Mouse (Mus musculus): ENCODE results near the gene Zfp444. TPM values are rescaled to one million over a fixed set of nuclear protein-coding genes. Genes with fewer than 3 reads are reported as not detected.

Gene Zfp444
- polyA plus RNA-seq, 1 experiment from 2014 or later: 46.8 TPM

- Histone ChIP-seq H3K4me3 (replicated peaks) (no peak overlapping the region), H3K27ac (no peak overlapping the region), H3K4me1 (peaks cover 60% of the 10 kb centered on the region), H3K36me3 (no peaks in the 10 kb centered on the region), H3K4me2 (no peak overlapping the region), H3K27me3 (replicated peaks) (no peaks in the 10 kb centered on the region), H3K9ac (no peak overlapping the region), H3K9me3 (no peaks in the 10 kb centered on the region)
- ATAC-seq (ENCODE audit: insufficient read depth, low FRiP score, low read depth): no peak
- WGBS: 79% methylated on average over 1 of the region's 1 CpGs
These were observed 20.8 kb upstream of the Zfp444 start for GRCm38 (mm10) chr7:6151266-6151665.

- no peaks in the 10 kb centered on the region for H3K36me3 ChIP-seq
These were observed 20.0 kb upstream of the Zfp444 start for GRCm38 (mm10) chr7:6152036-6152435.

GRCm38 (mm10) chr7:6153131-6153530 lies 18.9 kb upstream of the Zfp444 start:
- peaks cover 42% of the 10 kb centered on the region for H3K4me1 ChIP-seq
- ATAC-seq (ENCODE audit: insufficient read depth, low FRiP score, low read depth): no peak
- 89% methylated on average over 3 of the region's 3 CpGs for WGBS
- H3K4me3 ChIP-seq (replicated peaks): no peak overlapping the region
- no peaks in the 10 kb centered on the region for H3K36me3 ChIP-seq
- H3K27me3 ChIP-seq (replicated peaks): no peaks in the 10 kb centered on the region
- H3K27ac ChIP-seq: no peak overlapping the region
- no peaks in the 10 kb centered on the region for H3K9me3 ChIP-seq
- no peak overlapping the region for H3K9ac ChIP-seq
- H3K4me2 ChIP-seq: no peak overlapping the region

More at GRCm38 (mm10) chr7:6152036-6152435, 20.0 kb upstream of the Zfp444 start:
- no peaks in the 10 kb centered on the region for H3K27me3 ChIP-seq (replicated peaks)
- no peak overlapping the region for H3K27ac ChIP-seq
- no peak overlapping the region for H3K9ac ChIP-seq
- H3K4me1 ChIP-seq: peaks cover 52% of the 10 kb centered on the region
- H3K4me3 ChIP-seq (replicated peaks): no peak overlapping the region
- H3K4me2 ChIP-seq: no peak overlapping the region
- 76% methylated on average over 3 of the region's 3 CpGs for WGBS
- no peaks in the 10 kb centered on the region for H3K9me3 ChIP-seq
- ATAC-seq (ENCODE audit: insufficient read depth, low FRiP score, low read depth): no peak

- Histone ChIP-seq H3K4me3 (replicated peaks) (peak overlapping the region; percentile 87), H3K27me3 (replicated peaks) (no peaks in the 10 kb centered on the region), H3K9ac (no peak overlapping the region), H3K4me2 (peak overlapping the region; percentile 76), H3K36me3 (no peaks in the 10 kb centered on the region), H3K9me3 (no peaks in the 10 kb centered on the region), H3K4me1 (peaks cover 34% of the 10 kb centered on the region), H3K27ac (peak overlapping the region; percentile 93)
- no peak for ATAC-seq (ENCODE audit: insufficient read depth, low FRiP score, low read depth)
- 69% methylated on average over 5 of the region's 5 CpGs for WGBS
These were observed 17.9 kb upstream of the Zfp444 start for GRCm38 (mm10) chr7:6154164-6154563.

- no peaks in the 10 kb centered on the region for H3K36me3 ChIP-seq
- H3K4me2 ChIP-seq: peak overlapping the region; percentile 76
- WGBS: under 1% methylated on average over 85 of the region's 85 CpGs
- peak overlapping the region; percentile 93 for H3K27ac ChIP-seq
- H3K9me3 ChIP-seq: no peaks in the 10 kb centered on the region
- H3K27me3 ChIP-seq (replicated peaks): no peaks in the 10 kb centered on the region
- H3K9ac ChIP-seq: peak overlapping the region; percentile 92
- H3K4me1 ChIP-seq: peaks cover 28% of the 10 kb centered on the region
- peak overlapping the region; percentile 87 for H3K4me3 ChIP-seq (replicated peaks)
- peak; percentile 56 for ATAC-seq (ENCODE audit: insufficient read depth, low FRiP score, low read depth)
These were observed 16.8 kb upstream of the Zfp444 start for GRCm38 (mm10) chr7:6155031-6155872.

- Histone ChIP-seq H3K4me2 (peak within 1 kb of the TSS; percentile 76), H3K27me3 (replicated peaks) (no peaks in the 10 kb centered on the region), H3K4me1 (peaks cover 28% of the 10 kb centered on the region), H3K36me3 (no peaks in the 10 kb centered on the region), H3K4me3 (replicated peaks) (peak within 1 kb of the TSS; percentile 87), H3K27ac (peak within 1 kb of the TSS; percentile 93), H3K9ac (peak within 1 kb of the TSS; percentile 92), H3K9me3 (no peaks in the 10 kb centered on the region)
- WGBS: under 1% methylated on average over 53 of the region's 54 CpGs
- peak; percentile 95 for ATAC-seq (ENCODE audit: insufficient read depth, low FRiP score, low read depth)
These were observed 16.1 kb upstream of the Zfp444 start, which contains the start of gene Zfp787 for GRCm38 (mm10) chr7:6155901-6156411. Zfp787 (minus strand) TSS chr7:6155997.

GRCm38 (mm10) chr7:6156901-6157472 lies 15.0 kb upstream of the Zfp444 start:
- no peak for ATAC-seq (ENCODE audit: insufficient read depth, low FRiP score, low read depth)
- H3K27ac ChIP-seq: peak overlapping the region; percentile 93; the same call in 1 of the 2 replicates

GRCm38 (mm10) chr7:6157479-6157878 lies 14.5 kb upstream of the Zfp444 start:
- Histone ChIP-seq H3K9ac (no peak overlapping the region), H3K36me3 (no peaks in the 10 kb centered on the region), H3K4me1 (peaks cover 22% of the 10 kb centered on the region), H3K4me2 (no peak overlapping the region), H3K27ac (no peak overlapping the region), H3K4me3 (replicated peaks) (no peak overlapping the region), H3K9me3 (no peaks in the 10 kb centered on the region), H3K27me3 (replicated peaks) (no peaks in the 10 kb centered on the region)
- ATAC-seq (ENCODE audit: insufficient read depth, low FRiP score, low read depth): no peak
- WGBS: 64% methylated on average over 1 of the region's 1 CpGs

More at GRCm38 (mm10) chr7:6156901-6157472, 15.0 kb upstream of the Zfp444 start:
- whole genome bisulfite sequencing: 50% methylated on average over 9 of the region's 9 CpGs
- no peaks in the 10 kb centered on the region for H3K27me3 ChIP-seq (replicated peaks)
- peak overlapping the region; percentile 76 for H3K4me2 ChIP-seq
- H3K4me1 ChIP-seq: peaks cover 25% of the 10 kb centered on the region
- no peaks in the 10 kb centered on the region for H3K36me3 ChIP-seq
- peak overlapping the region; percentile 87 for H3K4me3 ChIP-seq (replicated peaks)
- H3K9me3 ChIP-seq: no peaks in the 10 kb centered on the region
- no peak overlapping the region for H3K9ac ChIP-seq

- H3K27me3 ChIP-seq (replicated peaks): no peaks in the 10 kb centered on the region
- no peak overlapping the region for H3K27ac ChIP-seq
- no peak overlapping the region for H3K4me3 ChIP-seq (replicated peaks)
- no peak overlapping the region for H3K9ac ChIP-seq
- no peaks in the 10 kb centered on the region for H3K36me3 ChIP-seq
- no peaks in the 10 kb centered on the region for H3K9me3 ChIP-seq
- H3K4me1 ChIP-seq: 0 out of 2 replicates have a peak, but pooled peaks cover 4% of the 10 kb centered on the region
- H3K4me2 ChIP-seq: no peak overlapping the region
- no peak for ATAC-seq (ENCODE audit: insufficient read depth, low FRiP score, low read depth)
- 81% methylated on average over 3 of the region's 3 CpGs for WGBS
These were observed 12.4 kb upstream of the Zfp444 start for GRCm38 (mm10) chr7:6159604-6160003.

- Histone ChIP-seq H3K9ac (no peak overlapping the region), H3K36me3 (no peaks in the 10 kb centered on the region), H3K27ac (no peak overlapping the region), H3K9me3 (no peaks in the 10 kb centered on the region), H3K4me2 (no peak overlapping the region), H3K27me3 (replicated peaks) (no peaks in the 10 kb centered on the region), H3K4me1 (no peaks in the 10 kb centered on the region), H3K4me3 (replicated peaks) (no peak overlapping the region)
- 58% methylated on average over 3 of the region's 3 CpGs for WGBS
- no peak for ATAC-seq (ENCODE audit: insufficient read depth, low FRiP score, low read depth)
These were observed 10.5 kb upstream of the Zfp444 start for GRCm38 (mm10) chr7:6161541-6161940.

GRCm38 (mm10) chr7:6162172-6162571 lies 9.9 kb upstream of the Zfp444 start:
- no peak for ATAC-seq (ENCODE audit: insufficient read depth, low FRiP score, low read depth)
- no peak overlapping the region for H3K4me3 ChIP-seq (replicated peaks)
- H3K9ac ChIP-seq: no peak overlapping the region
- no peak overlapping the region for H3K4me2 ChIP-seq
- H3K9me3 ChIP-seq: no peaks in the 10 kb centered on the region
- H3K4me1 ChIP-seq: no peaks in the 10 kb centered on the region
- H3K27ac ChIP-seq: no peak overlapping the region
- WGBS: 75% methylated on average over 4 of the region's 4 CpGs
- no peaks in the 10 kb centered on the region for H3K36me3 ChIP-seq
- no peaks in the 10 kb centered on the region for H3K27me3 ChIP-seq (replicated peaks)

- Histone ChIP-seq H3K36me3 (no peaks in the 10 kb centered on the region), H3K27me3 (replicated peaks) (no peaks in the 10 kb centered on the region), H3K27ac (no peak overlapping the region), H3K4me1 (no peaks in the 10 kb centered on the region), H3K9ac (no peak overlapping the region), H3K9me3 (no peaks in the 10 kb centered on the region), H3K4me3 (replicated peaks) (no peak overlapping the region), H3K4me2 (no peak overlapping the region)
- ATAC-seq (ENCODE audit: insufficient read depth, low FRiP score, low read depth): no peak
- WGBS: 46% methylated on average over 5 of the region's 5 CpGs
These were observed 7.4 kb upstream of the Zfp444 start for GRCm38 (mm10) chr7:6164671-6165070.
